Mouse (Mus musculus): ENCODE measurements at regions not wholly inside any gene's neighbourhood (a gene's known extent, or its start where the extent isn't known, plus 50 kb on each side); places are given as distances from the start of the nearest gene placed in this dataset.

GRCm38 (mm10) chr12:51502724-51503123, 90.4 kb upstream of the Coch start:
- TF ChIP-seq POLR2AphosphoS2 (IDR thresholded peaks at IDR 0.05; ENCODE audit: low read depth, low read length): no peak
- no peak for TF ChIP-seq MAFK (IDR thresholded peaks at IDR 0.05; ENCODE audit: insufficient replicate concordance, low read length)
- no peak for TF ChIP-seq CTCF (conservative IDR thresholded peaks at IDR 0.05 in 1 of 2, IDR thresholded peaks at IDR 0.05 in 1 of 2; ENCODE audit: low read depth in 2 of 2, low read length in 2 of 2)
- no peak for TF ChIP-seq MEF2A (IDR thresholded peaks at IDR 0.05; ENCODE audit: borderline replicate concordance, low read depth, low read length)
- no peak for TF ChIP-seq ZNF384 (IDR thresholded peaks at IDR 0.05; ENCODE audit: low read depth, low read length)
- no peak for TF ChIP-seq UBTF (IDR thresholded peaks at IDR 0.05; ENCODE audit: low read depth, low read length)
- TF ChIP-seq POLR2A (IDR thresholded peaks at IDR 0.05; ENCODE audit: low read depth, low read length): no peak
- no peak for TF ChIP-seq ZC3H11A (IDR thresholded peaks at IDR 0.05; ENCODE audit: low read depth, low read length)
- TF ChIP-seq USF1 (IDR thresholded peaks at IDR 0.05; ENCODE audit: low read depth, low read length): no peak
- TF ChIP-seq ZMIZ1 (IDR thresholded peaks at IDR 0.05; ENCODE audit: low read depth, low read length): no peak

Measured in CH12.LX (cell line).